Mouse (Mus musculus) right cerebral cortex, adult 18-20 months (tissue): Measurements from ENCODE around the gene Fcrlb.
A peak's percentile ranks its signal among the peaks of the same experiment; 100 is the strongest.
"Not testable (repeated sequence)": the region's sequence is repeated elsewhere in the genome, so short reads cannot be mapped to it uniquely, and the experiment has no call there.

ENCODE experiments used
- DNase-seq: peaks from one replicate; pipeline ENCODE4 v3.0.0; 2022; ENCODE audit warnings: mixed read lengths

Gene Fcrlb

DNA sequence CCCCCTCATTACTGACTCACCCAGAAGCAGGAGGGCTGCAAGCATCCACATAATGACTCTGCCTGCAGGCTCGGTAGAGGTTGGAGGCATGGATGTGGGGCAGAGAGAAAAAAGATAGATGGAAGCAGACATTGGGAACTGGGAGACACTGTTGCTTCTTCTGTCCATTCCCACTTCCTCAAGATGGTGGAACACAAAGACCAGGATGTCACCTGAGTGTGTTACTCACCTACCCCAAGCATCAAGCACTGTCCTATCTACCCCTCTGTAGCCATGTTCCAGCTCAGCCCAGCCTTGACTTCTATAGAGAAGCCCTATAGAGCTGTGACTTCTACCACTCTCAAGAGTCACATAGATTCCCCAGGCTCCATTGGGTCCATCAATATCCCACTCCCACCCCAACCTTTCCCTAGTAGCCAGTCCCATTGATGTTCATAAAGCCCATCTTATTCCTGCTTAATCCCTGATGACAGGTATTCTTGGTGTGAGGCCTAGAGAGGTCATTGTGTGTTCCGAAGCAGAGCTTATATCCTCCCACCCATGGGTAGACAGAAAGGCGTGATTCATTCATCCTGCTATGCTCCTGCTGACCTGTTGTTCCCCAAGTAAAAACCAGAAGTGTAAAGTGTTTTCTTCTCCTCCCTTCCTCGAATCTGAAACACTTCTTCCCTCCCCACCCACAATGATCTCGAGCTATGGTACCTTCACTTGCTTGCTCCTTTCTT lies at the start of gene Fcrlb:
Gene Fcrlb (minus strand): TSS at position 51 of the 725 bp plus-strand sequence.
- no peak for DNase-seq

DNA sequence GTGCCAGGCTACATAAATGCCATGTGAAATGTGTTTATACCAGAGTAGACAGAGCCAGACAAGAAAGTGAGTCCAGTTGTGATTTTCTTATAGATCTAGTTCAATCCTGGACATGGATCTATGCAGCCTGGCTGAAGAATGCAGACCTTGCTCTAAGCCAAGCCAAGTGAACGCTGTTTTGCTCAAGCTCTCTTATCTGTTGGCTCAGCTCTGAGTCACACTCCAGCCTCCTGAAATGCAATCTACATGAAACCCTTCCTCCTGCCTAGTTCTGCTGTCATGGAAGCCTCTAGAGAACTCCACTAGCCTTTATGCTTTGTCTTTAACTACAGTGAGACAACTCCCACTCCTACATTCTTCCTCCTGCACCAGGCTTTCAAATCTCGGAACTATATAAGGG lies 49.6 kb upstream of the Fcrlb start:
- DNase-seq, result no peak

DNA sequence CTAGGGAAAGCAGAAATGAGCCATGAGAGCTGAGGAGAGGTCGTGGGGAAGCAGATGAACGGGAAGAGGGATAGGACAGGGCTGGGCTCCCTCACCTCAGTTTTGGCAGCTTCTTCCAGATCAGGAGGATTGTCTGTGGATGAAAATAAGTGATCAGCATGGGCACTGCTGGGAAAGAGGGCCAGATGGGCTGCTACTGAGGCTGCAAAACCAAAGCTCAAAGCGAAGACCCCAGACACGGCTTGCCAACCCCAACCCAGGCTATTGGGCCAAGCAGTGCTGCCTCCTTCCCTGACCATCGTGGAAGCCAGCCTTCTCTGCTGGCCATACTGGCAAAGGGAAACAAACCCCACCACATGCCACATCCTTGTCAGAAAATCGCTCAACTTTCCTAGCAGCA lies 48.4 kb upstream of the Fcrlb start:
- DNase-seq, result no peak

- no peak for DNase-seq
Observed at GRCm38 (mm10) chr1:170959791-170960190, 47.0 kb upstream of the Fcrlb start.

- no peak for DNase-seq
Observed at GRCm38 (mm10) chr1:170958225-170958624, 45.5 kb upstream of the Fcrlb start.

DNA sequence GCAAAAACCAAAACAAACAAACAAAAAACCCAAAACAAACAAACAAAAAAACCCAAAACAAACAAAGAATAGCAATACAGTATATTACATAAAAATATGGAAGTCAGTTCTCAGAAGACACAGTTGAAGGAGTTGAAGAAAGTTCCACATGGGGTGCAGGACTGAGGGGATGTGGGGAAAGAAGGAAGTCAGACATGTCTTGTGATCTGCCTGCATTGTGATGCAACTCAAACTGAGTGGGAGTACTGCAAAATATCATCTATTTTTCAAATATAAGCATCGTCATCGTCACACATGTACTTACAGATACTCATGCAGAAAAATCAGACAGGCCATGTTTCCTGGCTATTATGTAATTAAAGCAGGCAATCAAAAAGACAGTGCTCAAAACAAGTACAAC lies 40.5 kb upstream of the Fcrlb start:
- no peak for DNase-seq

DNA sequence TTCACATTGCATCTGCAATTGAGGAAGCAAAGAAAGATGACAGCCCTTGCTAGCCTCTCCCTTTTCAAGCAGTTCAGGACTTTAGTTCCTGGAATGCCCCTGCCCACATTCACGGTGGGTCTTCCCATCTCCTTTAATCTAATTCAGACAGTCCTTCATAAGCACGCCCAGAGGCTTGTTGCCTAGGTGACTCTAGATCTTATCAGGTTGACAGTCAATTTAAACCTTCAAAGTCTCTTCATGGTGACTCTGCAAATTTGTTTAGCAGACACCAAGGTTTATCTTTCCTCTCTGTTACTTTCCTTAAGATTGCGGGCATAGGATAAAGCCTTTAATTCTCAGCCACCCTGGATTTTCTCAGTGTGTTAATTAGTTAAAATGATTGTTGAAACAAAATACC lies 38.0 kb upstream of the Fcrlb start:
- no peak for DNase-seq

DNA sequence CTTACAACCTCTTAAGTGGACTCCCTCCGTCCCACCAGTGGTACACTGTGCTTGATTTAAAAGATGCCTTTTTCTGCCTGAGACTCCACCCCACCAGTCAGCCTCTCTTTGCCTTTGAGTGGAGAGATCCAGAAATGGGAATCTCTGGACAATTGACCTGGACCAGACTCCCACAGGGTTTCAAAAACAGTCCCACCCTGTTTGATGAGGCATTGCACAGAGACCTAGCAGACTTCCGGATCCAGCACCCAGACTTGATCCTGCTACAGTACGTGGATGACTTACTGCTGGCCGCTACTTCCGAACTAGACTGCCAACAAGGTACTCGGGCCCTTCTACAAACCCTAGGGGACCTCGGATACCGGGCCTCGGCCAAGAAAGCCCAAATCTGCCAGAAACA lies 32.2 kb upstream of the Fcrlb start:
- not testable (repeated sequence) for DNase-seq

DNA sequence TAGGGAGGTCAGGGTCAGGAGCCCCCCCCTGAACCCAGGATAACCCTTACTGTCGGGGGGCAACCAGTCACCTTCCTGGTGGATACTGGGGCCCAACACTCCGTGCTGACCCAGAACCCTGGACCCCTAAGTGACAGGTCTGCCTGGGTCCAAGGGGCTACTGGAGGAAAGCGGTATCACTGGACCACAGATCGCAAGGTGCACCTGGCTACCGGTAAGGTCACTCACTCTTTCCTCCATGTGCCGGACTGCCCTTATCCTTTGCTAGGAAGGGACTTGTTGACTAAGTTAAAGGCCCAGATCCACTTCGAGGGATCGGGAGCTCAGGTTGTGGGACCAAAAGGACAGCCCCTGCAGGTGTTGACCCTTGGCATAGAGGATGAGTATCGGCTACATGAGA lies 31.4 kb upstream of the Fcrlb start:
- not testable (repeated sequence) for DNase-seq

DNA sequence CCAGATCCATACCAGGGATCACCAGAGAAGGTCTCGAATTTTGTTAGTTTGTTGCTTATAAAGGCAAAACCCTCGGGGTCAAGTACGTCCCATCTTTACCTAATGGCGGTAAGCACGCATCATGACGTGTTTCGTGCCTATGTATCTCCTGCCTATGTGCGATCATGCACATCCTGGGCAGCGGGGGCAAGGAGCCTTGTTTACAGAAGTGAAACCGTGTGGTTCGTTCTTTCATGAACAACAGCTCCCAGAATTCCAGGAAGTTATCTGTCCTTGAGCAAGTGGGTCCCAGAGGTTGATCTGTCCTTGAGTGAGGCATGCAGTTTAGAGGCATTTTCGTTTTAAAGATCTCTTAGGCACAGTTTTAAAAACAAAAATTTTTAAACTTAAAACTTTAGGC lies 26.5 kb upstream of the Fcrlb start:
- no peak for DNase-seq

DNA sequence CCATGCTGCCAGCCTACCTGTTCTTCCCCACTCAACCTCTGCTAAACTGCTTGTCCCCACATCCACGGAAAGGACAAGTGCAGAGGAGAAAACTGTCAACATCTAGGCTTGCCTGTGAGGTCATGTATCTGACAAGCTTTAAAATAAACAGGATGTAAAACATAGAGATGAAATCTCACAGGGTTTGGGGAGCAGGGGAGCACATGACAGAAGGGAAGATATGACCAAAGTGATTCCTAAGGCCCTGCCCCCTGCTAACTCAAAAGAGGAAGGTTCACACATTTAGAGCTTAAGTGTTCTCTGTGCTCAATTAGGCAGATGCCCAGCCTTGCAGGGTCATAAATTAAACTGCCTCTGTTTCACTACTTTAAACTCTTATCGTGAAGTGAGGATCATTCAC lies 21.6 kb upstream of the Fcrlb start:
- DNase-seq, result no peak

DNA sequence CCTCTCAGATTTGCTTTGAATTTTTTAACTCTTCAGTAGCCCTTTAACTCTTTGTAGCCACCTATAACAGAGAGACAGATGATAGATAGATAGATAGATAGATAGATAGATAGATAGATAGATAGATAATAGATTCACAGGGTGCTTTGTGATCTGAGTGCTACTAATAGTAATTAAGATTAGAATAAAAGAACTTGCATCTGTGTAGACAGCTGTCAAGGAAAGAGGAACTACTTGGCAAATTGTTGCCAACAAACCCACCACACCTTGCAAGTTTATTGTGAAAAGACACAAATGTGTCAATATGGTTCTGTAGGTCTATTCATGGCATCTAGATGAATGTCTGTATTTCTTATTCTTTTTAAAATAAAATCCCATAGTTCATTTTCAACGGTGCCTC lies 21.2 kb upstream of the Fcrlb start:
- DNase-seq, result no peak

- no peak for DNase-seq
Observed at GRCm38 (mm10) chr1:170933386-170933920, 20.7 kb upstream of the Fcrlb start.

DNA sequence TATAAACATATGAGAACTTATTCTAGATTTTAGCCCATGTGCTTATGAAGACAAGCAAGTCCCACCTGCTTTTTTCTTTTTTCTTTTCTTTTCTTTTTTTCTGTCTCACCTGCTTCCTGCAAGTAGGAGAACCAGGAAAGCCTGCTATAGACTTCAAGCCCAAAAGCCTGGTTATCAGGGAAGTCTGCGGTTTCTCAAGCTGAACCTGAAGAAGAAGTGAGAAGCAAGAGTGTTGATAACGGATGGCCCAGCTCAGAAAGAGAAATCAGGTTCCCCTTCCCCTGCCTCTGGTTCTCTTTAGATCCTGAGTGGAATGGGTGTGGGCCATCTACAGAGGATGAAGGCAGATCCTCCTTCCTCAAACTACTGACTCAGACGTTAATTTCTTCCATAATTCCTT lies 19.3 kb upstream of the Fcrlb start:
- DNase-seq, result no peak

DNA sequence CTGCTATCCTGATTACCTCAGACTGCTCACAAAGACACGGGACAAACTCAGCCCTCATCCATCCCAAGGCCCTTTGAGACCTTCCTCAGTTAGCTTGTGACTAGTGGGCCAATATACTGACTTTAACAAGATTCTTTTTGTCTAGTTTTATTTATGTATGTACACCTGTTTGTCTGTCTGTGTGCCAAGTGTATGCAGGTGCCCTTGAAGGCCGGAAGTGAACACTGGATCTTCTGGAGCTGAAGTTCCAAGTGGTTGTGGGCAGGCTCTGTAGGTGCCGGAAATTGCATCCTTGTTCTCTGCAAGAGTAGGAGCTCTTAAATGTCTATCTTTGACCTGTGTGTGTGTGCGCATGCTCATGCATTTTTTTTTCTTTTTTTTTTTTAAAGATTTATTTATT lies 16.5 kb upstream of the Fcrlb start:
- DNase-seq, result no peak

- no peak for DNase-seq
Observed at GRCm38 (mm10) chr1:170928467-170928866, 15.7 kb upstream of the Fcrlb start.

DNA sequence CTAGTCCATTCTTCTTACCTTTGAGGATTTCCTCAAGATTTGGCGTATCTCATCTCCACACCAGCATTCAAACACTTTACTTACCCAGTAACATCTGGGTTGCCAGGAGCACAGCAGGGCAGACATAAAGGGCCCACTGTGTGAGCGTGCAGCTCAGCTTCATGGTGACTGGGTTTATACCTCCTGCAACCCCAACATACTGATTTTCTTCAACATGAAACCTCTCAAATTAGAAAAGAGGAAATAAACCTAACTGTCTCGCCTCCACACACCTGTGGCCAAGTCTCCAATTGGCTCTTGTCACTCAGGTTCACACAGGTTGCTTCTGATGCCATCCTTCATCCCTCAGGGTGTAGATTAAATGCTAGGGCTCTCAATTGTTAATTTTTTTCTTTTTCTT lies 14.6 kb upstream of the Fcrlb start, which contains the start of gene Fcrla:
Gene Fcrla (minus strand): TSS at position 206 of the 400 bp plus-strand sequence.
- DNase-seq, result no peak

DNA sequence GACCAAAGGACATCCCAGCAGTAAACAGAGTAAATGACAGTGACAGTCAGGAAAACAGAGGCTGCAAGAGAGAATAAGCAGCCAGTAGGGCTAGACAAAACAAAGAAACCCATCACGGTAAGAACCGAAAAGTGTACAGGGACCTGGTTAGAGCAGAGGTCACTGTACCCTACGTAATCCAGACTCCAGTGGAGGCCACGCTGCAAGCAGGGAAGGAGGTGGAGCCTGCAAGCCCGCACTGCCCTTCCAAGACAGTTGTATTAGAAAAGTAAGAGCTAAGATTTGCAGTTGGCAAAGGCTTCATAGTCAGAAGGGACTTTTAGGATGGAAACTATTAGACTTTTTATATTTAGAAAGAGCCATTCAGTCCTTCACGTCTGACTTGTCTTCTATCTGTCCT lies 14.2 kb upstream of the Fcrlb start:
- DNase-seq, result no peak

- no peak for DNase-seq
Observed at GRCm38 (mm10) chr1:170924485-170924884, 11.7 kb upstream of the Fcrlb start.

- no peak for DNase-seq
Observed at GRCm38 (mm10) chr1:170919308-170919707, 6.6 kb upstream of the Fcrlb start.

- DNase-seq, result no peak
Observed at GRCm38 (mm10) chr1:170915657-170916056, 2.9 kb upstream of the Fcrlb start.

DNA sequence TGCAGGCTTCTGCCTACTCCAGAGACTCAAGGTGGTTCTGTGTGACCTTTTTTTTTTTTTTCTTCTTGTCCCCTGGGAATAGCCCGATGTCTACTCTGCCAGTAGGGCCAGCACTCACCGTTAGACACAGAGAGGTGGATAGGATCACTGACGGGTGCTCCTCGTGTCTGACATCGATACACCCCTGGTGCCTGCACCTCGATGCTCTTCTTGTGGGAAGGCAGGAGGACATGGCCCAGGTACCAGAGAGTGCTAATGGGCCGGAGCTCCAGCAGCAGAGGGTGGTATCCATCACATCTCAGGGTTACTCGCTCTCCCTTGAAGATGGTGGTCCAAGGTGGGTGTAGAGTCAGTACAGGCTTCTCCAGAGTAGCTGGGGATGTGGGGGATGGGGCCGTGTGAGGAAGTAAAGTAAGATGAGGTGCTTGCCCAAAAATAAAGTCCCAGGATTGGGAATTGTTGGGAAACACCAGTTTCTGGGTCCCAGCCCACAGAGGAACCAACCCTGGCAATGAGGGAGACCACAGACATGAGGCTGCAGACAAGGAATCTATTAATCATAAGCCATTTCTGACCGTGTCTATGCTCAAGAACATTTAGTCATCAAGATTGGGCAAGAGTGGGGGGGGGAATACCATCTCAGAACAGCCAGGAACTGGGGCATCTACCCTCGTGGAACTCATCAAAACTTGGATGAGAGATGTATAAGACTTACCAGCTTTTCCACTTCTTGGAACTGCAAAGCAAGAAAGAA lies 657 bp downstream of the Fcrlb start:
- DNase-seq, result no peak

DNA sequence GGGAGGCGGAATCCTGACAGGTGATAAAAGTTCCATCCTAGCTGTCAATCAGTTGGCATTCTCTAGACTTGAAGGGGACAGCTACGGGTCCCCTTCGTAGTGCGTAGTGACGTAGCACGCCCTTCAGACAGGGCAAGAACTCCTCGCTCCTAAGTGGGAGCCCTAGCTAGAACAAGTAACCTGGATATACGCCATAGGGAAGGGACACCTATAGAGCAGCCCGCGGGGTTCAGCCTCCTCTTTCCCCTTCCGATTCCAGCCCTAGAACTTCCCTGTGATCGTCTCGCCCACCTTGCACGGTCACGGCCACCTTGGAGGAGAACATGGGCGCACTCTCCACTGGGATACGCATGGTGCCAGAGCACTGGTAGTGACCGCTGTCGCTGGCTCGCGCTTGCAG lies 4.4 kb downstream of the Fcrlb start:
- peak; percentile 9 for DNase-seq
